Mouse (Mus musculus): ENCODE results near the gene Hnf1a.

DNA sequence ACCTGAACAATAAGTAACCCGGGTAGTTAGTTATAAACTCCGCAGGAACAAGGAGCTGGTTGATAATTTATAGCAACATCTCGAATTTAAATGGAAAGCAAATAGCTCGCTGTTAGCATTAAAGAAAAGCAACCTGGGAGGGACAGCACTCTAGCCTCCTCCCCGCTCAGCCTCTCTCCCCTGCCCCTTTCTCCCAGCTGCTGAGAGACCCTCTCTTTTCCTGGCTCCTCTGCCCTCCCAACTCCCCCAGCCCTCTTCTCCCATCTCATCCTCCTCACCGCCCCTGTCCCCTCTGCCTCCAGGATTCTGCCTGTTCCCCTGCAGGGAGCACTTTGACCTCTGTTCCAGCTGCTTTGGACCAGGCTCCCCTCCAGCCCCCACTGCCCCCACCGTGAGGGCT lies 2.2 kb downstream of the Hnf1a start:
- TF ChIP-seq POU5F1 (IDR thresholded peaks at IDR 0.05; ENCODE audit: borderline replicate concordance, low read length) (no peak), CTCF (conservative IDR thresholded peaks at IDR 0.05; ENCODE audit: low read length) (no peak), NANOG (IDR thresholded peaks at IDR 0.05; ENCODE audit: borderline replicate concordance, low read length) (no peak)

All from E14TG2a.4 (cell line).